Mouse (Mus musculus) MEL (cell line): ENCODE measurements around the gene Blcap. TPM values are rescaled to one million over a fixed set of nuclear protein-coding genes. Genes with fewer than 3 reads are reported as not detected.

ENCODE experiments used
- DNase-seq: peaks from one replicate; pipeline ENCODE4 v3.0.0; 2011; ENCODE audit warnings: low read depth, low spot score
- H3K27ac ChIP-seq: 2 replicates; pipeline ENCODE4 v1.5.1; 2012; ENCODE audit warnings: low read depth, mild to moderate bottlenecking, control low read depth, low read length, moderate library complexity; ENCODE audit not compliant: control insufficient read depth
- H3K27me3 ChIP-seq, 2 experiments: fragments of 150-350 bp in 1 of 2; sonication (generic) in 1 of 2; 2 replicates each; pipeline ENCODE4 v1.6.1; 2012; ENCODE audit warnings: low read length in 2 of 2, mild to moderate bottlenecking in 2 of 2, improper control_type of control experiment in 1 of 2, moderate library complexity in 1 of 2; ENCODE audit not compliant: insufficient read depth in 2 of 2, control insufficient read depth in 1 of 2
- H3K36me3 ChIP-seq, 2 experiments: 2 replicates each; pipeline ENCODE4 v1.6.1; 2012 to 2014; ENCODE audit warnings: low read length in 2 of 2, improper control_type of control experiment in 1 of 2, inconsistent platforms in 1 of 2, mild to moderate bottlenecking in 1 of 2; ENCODE audit not compliant: insufficient read depth in 2 of 2, control insufficient read depth in 1 of 2
- H3K4me1 ChIP-seq, 2 experiments: fragments of 150-350 bp in 1 of 2; sonication (generic) in 1 of 2; 2 replicates each; pipeline ENCODE4 v1.6.1; 2012; ENCODE audit warnings: low read length in 2 of 2, improper control_type of control experiment in 1 of 2, mild to moderate bottlenecking in 1 of 2; ENCODE audit not compliant: insufficient read depth in 2 of 2, control insufficient read depth in 1 of 2
- H3K4me3 ChIP-seq, 2 experiments: fragments of 150-350 bp in 1 of 2; sonication (generic) in 1 of 2; 2 replicates each; pipeline ENCODE4 v1.5.1; 2012; ENCODE audit warnings: low read depth in 2 of 2, low read length in 2 of 2, mild to moderate bottlenecking in 2 of 2, moderate library complexity in 2 of 2, control low read depth in 1 of 2, improper control_type of control experiment in 1 of 2; ENCODE audit not compliant: control insufficient read depth in 1 of 2, insufficient read depth in 1 of 2
- H3K79me2 ChIP-seq: 2 replicates; pipeline ENCODE4 v1.6.1; 2012; ENCODE audit warnings: mild to moderate bottlenecking, low read length, moderate library complexity; ENCODE audit not compliant: control insufficient read depth, poor library complexity, insufficient read depth
- H3K9ac ChIP-seq: 2 replicates; pipeline ENCODE4 v1.6.1; 2012; ENCODE audit warnings: low read depth, mild to moderate bottlenecking, control low read depth, low read length, moderate library complexity; ENCODE audit not compliant: control insufficient read depth, poor library complexity, severe bottlenecking
- H3K9me3 ChIP-seq: fragments of 150-350 bp; sonication (generic); replicated peaks from 2 replicates; pipeline ENCODE4 v1.6.1; 2012; ENCODE audit warnings: mild to moderate bottlenecking, low read length, improper control_type of control experiment, moderate library complexity; ENCODE audit not compliant: insufficient read depth
- CHD2 ChIP-seq: IDR thresholded peaks from 2 replicates; pipeline ENCODE4 v1.6.1; 2011; ENCODE audit warnings: low read length, improper control_type of control experiment
- ELF1 ChIP-seq: IDR thresholded peaks from 2 replicates; pipeline ENCODE4 v1.6.1; 2014; ENCODE audit warnings: low read depth, mild to moderate bottlenecking, inconsistent platforms, low read length, improper control_type of control experiment, moderate library complexity
- EP300 ChIP-seq, 2 experiments: IDR thresholded peaks; 2 replicates each; pipeline ENCODE4 v1.6.1; 2011; ENCODE audit warnings: improper control_type of control experiment in 2 of 2, low read length in 2 of 2, low read depth in 1 of 2, mild to moderate bottlenecking in 1 of 2
- GABPA ChIP-seq: IDR thresholded peaks from 2 replicates; pipeline ENCODE4 v1.6.1; 2012; ENCODE audit warnings: low read depth, mild to moderate bottlenecking, inconsistent platforms, low read length, improper control_type of control experiment, moderate library complexity
- HCFC1 ChIP-seq: IDR thresholded peaks from 2 replicates; pipeline ENCODE4 v1.6.1; 2012; ENCODE audit warnings: low read depth, mild to moderate bottlenecking, inconsistent platforms, low read length, improper control_type of control experiment, moderate library complexity
- JUND ChIP-seq: IDR thresholded peaks from 2 replicates; pipeline ENCODE4 v1.6.1; 2011; ENCODE audit warnings: low read depth, mild to moderate bottlenecking, improper control_type of control experiment, low read length
- KAT2A ChIP-seq: conservative IDR thresholded peaks from 2 replicates; pipeline ENCODE4 v1.6.1; 2012; ENCODE audit warnings: low read depth, low read length, improper control_type of control experiment, inconsistent platforms
- MAFK ChIP-seq: IDR thresholded peaks from 2 replicates; pipeline ENCODE4 v1.6.1; 2011; ENCODE audit warnings: low read depth, mild to moderate bottlenecking, low read length, improper control_type of control experiment, borderline replicate concordance
- MAX ChIP-seq: IDR thresholded peaks from 2 replicates; pipeline ENCODE4 v1.6.1; 2011; ENCODE audit warnings: low read length, improper control_type of control experiment
- MAZ ChIP-seq: IDR thresholded peaks from 2 replicates; pipeline ENCODE4 v1.6.1; 2012; ENCODE audit warnings: low read depth, mild to moderate bottlenecking, inconsistent platforms, low read length, improper control_type of control experiment
- MEF2A ChIP-seq: IDR thresholded peaks from 2 replicates; pipeline ENCODE4 v1.6.1; 2014; ENCODE audit warnings: low read depth, mild to moderate bottlenecking, inconsistent platforms, low read length, improper control_type of control experiment; ENCODE audit not compliant: poor library complexity, insufficient replicate concordance, severe bottlenecking; ENCODE audit errors: extremely low read depth
- MXI1 ChIP-seq: IDR thresholded peaks from 2 replicates; pipeline ENCODE4 v1.6.1; 2011; ENCODE audit warnings: mild to moderate bottlenecking, low read depth, low read length, improper control_type of control experiment
- MYB ChIP-seq: IDR thresholded peaks from 2 replicates; pipeline ENCODE4 v1.6.1; 2011; ENCODE audit warnings: mild to moderate bottlenecking, low read depth, low read length, improper control_type of control experiment
- NELFE ChIP-seq: IDR thresholded peaks from 2 replicates; pipeline ENCODE4 v1.6.1; 2011; ENCODE audit warnings: low read depth, low read length, improper control_type of control experiment
- POLR2A ChIP-seq, 2 experiments: IDR thresholded peaks; 2 replicates each; pipeline ENCODE4 v1.6.1; 2011 to 2012; ENCODE audit warnings: low read length in 2 of 2, mild to moderate bottlenecking in 2 of 2, control low read depth in 1 of 2, improper control_type of control experiment in 1 of 2, low read depth in 1 of 2, moderate library complexity in 1 of 2; ENCODE audit not compliant: control insufficient read depth in 1 of 2, insufficient read depth in 1 of 2, poor library complexity in 1 of 2
- POLR2AphosphoS2 ChIP-seq: IDR thresholded peaks from 2 replicates; pipeline ENCODE4 v1.6.1; 2011; ENCODE audit warnings: low read length, improper control_type of control experiment
- POLR2AphosphoS5 ChIP-seq: IDR thresholded peaks from 2 replicates; pipeline ENCODE4 v1.6.1; 2012; ENCODE audit warnings: low read depth, borderline replicate concordance, mild to moderate bottlenecking, inconsistent platforms, low read length, moderate library complexity, mixed read lengths
- RAD21 ChIP-seq: IDR thresholded peaks from 2 replicates; pipeline ENCODE4 v1.6.1; 2011; ENCODE audit warnings: mild to moderate bottlenecking, low read depth, low read length, improper control_type of control experiment
- SMC3 ChIP-seq: IDR thresholded peaks from 2 replicates; pipeline ENCODE4 v1.6.1; 2011; ENCODE audit warnings: low read depth, low read length, improper control_type of control experiment
- UBTF ChIP-seq: IDR thresholded peaks from 2 replicates; pipeline ENCODE4 v1.6.1; 2012; ENCODE audit warnings: low read depth, mild to moderate bottlenecking, inconsistent platforms, low read length, improper control_type of control experiment, moderate library complexity, borderline replicate concordance; ENCODE audit not compliant: insufficient read depth
- USF1 ChIP-seq: IDR thresholded peaks from 2 replicates; pipeline ENCODE4 v1.6.1; 2014; ENCODE audit warnings: low read depth, mild to moderate bottlenecking, inconsistent platforms, low read length, improper control_type of control experiment, moderate library complexity
- USF2 ChIP-seq, 2 experiments: IDR thresholded peaks; 2 replicates each; pipeline ENCODE4 v1.6.1; 2011 to 2012; ENCODE audit warnings: improper control_type of control experiment in 2 of 2, low read length in 2 of 2, borderline replicate concordance in 1 of 2, inconsistent platforms in 1 of 2, low read depth in 1 of 2, mild to moderate bottlenecking in 1 of 2; ENCODE audit not compliant: insufficient read depth in 1 of 2
- ZC3H11A ChIP-seq: IDR thresholded peaks from 2 replicates; pipeline ENCODE4 v1.6.1; 2012; ENCODE audit warnings: low read depth, mild to moderate bottlenecking, inconsistent platforms, low read length, improper control_type of control experiment
- ZMIZ1 ChIP-seq: IDR thresholded peaks from 2 replicates; pipeline ENCODE4 v1.6.1; 2012; ENCODE audit warnings: low read depth, mild to moderate bottlenecking, inconsistent platforms, low read length, improper control_type of control experiment, moderate library complexity
- ZNF384 ChIP-seq: IDR thresholded peaks from 2 replicates; pipeline ENCODE4 v1.6.1; 2012; ENCODE audit warnings: low read depth, mild to moderate bottlenecking, inconsistent platforms, low read length, improper control_type of control experiment
- polyA plus RNA-seq, 2 experiments: library from polyadenylated mRNA; stranded (reverse) in 1 of 2; unstranded in 1 of 2; fragments of >175 nt in 1 of 2; fragments of >200 nt in 1 of 2; gene quantifications; 2 replicates each; pipeline versions ENCODE4 v1.2.1 to v1.2.4; 2012; ENCODE audit warnings: low replicate concordance in 2 of 2, low read depth in 1 of 2; ENCODE audit not compliant: insufficient read length in 2 of 2, insufficient read depth in 1 of 2, missing spikeins in 1 of 2
- total RNA-seq: library from RNA; depleted of rRNA; stranded (reverse); fragments of 300-350 nt; gene quantifications from 2 replicates; pipeline ENCODE4 v1.2.3, GENCODE M21; 2012

Gene Blcap
- total and polyA plus RNA-seq, 3 experiments: 11.6 to 19.1 TPM; not detected in 1

DNA sequence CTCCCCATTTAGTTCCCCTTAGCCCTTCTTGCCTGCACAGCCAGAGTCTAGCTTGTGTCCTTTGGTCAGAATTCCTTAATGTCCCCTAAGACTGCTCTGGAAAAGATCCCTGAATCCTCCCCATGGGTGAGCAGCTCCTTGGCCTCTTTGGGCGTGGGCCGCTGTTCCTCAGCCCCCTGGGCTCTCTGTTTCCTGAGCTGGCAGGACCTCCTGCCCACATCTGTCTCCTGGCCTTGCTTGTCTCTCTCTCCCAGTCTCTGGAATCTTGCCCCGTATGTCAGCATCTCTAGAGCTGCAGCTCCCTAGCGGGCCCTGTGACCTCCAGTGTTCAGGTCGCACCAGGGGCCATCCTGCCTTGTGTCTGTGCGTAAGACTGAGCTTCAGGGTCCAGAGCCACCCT, 51.6 kb downstream of the Blcap start:
- Histone ChIP-seq H3K4me3 (no peak overlapping the region), H3K36me3 (no peaks in the 10 kb centered on the region), H3K9ac (no peak overlapping the region), H3K79me2 (no peaks in the 10 kb centered on the region), H3K9me3 (no peaks in the 10 kb centered on the region), H3K27ac (no peak overlapping the region), H3K4me1 (no peaks in the 10 kb centered on the region), H3K27me3 (peaks cover 0 to 22% of the 10 kb centered on the region in 2 experiments; a peak in 3 of 4 replicates)
- TF ChIP-seq ELF1 (no peak), USF2 (IDR thresholded peaks at IDR 0.05; ENCODE audit: borderline replicate concordance in 1 of 2, insufficient read depth in 1 of 2, low read depth in 1 of 2, low read length in 2 of 2) (no peak), ZNF384 (no peak), MYB (no peak), POLR2AphosphoS2 (no peak), SMC3 (no peak), MEF2A (no peak), GABPA (no peak), NELFE (no peak)
- no peak for DNase-seq

GRCm38 (mm10) chr2:157518451-157518850, 52.6 kb downstream of the Blcap start:
- TF ChIP-seq MXI1 (no peak), MAZ (no peak), HCFC1 (no peak), ZC3H11A (no peak), USF2 (IDR thresholded peaks at IDR 0.05; ENCODE audit: borderline replicate concordance in 1 of 2, insufficient read depth in 1 of 2, low read depth in 1 of 2, low read length in 2 of 2) (no peak), EP300 (IDR thresholded peaks at IDR 0.05; ENCODE audit: low read depth in 1 of 2, low read length in 2 of 2) (no peak), POLR2AphosphoS2 (no peak)
- H3K9me3 ChIP-seq: no peaks in the 10 kb centered on the region
- H3K9ac ChIP-seq: no peak overlapping the region
- H3K27me3 ChIP-seq: peaks cover under 1 to 24% of the 10 kb centered on the region in 2 experiments; a peak in 3 of 4 replicates
- H3K36me3 ChIP-seq: no peaks in the 10 kb centered on the region
- no peaks in the 10 kb centered on the region for H3K4me1 ChIP-seq
- H3K79me2 ChIP-seq: no peaks in the 10 kb centered on the region
- H3K27ac ChIP-seq: no peak overlapping the region
- no peak overlapping the region for H3K4me3 ChIP-seq
- DNase-seq: no peak

DNA sequence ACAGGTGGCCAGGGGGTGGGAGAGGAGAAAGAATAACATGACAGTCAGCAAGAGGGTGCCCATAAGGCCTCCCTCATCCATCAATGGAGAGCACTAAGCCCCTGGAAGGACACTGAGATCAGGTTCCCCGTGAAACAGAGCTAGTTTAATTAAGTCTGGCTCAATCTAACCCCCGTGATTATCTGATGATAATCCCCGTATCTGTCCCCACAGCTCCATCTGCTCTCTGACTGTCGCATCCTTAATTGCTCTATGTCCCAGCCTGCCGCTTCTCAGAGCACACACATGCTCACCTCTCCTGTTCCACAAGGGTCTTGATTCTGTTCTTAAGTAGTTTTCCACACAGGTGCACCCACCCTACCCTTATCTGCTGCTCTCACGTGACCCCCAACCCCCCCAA, 53.5 kb downstream of the Blcap start:
- Histone ChIP-seq H3K27ac (no peak overlapping the region), H3K27me3 (peaks cover 3 to 24% of the 10 kb centered on the region in 2 experiments; a peak in 3 of 4 replicates), H3K9ac (no peak overlapping the region), H3K79me2 (no peaks in the 10 kb centered on the region), H3K4me1 (no peaks in the 10 kb centered on the region), H3K36me3 (no peaks in the 10 kb centered on the region), H3K9me3 (no peaks in the 10 kb centered on the region), H3K4me3 (no peak overlapping the region)
- TF ChIP-seq MAX: no peak
- no peak for TF ChIP-seq POLR2AphosphoS5
- no peak for TF ChIP-seq RAD21
- no peak for TF ChIP-seq UBTF
- TF ChIP-seq ZMIZ1: no peak
- TF ChIP-seq GABPA: no peak
- TF ChIP-seq JUND: no peak
- TF ChIP-seq NELFE: no peak
- no peak for TF ChIP-seq MAFK
- no peak for TF ChIP-seq CHD2
- no peak for TF ChIP-seq POLR2A (IDR thresholded peaks at IDR 0.05; ENCODE audit: control insufficient read depth in 1 of 2, insufficient read depth in 1 of 2, low read depth in 1 of 2, low read length in 2 of 2, poor library complexity in 1 of 2)
- TF ChIP-seq MEF2A: no peak
- no peak for TF ChIP-seq KAT2A
- TF ChIP-seq ZC3H11A: no peak
- no peak for TF ChIP-seq USF1
- TF ChIP-seq POLR2AphosphoS2: no peak
- no peak for DNase-seq
